Mouse (Mus musculus) midbrain, embryonic 13.5 days (tissue): ENCODE measurements around the gene Apoa1. TPM values are rescaled to one million over a fixed set of nuclear protein-coding genes. Genes with fewer than 3 reads are reported as not detected.

Source experiments
- ATAC-seq: fragments of 200-750 bp; cut with Nextera tagmentation; 2 replicates; pipeline ENCODE4 v1.8.0; 2017; ENCODE audit warnings: mild to moderate bottlenecking, moderate TSS enrichment, moderate library complexity
- H3K27ac ChIP-seq: fragments of 300-500 bp; sonication (generic); 2 replicates; pipeline ENCODE4 v1.5.1; 2015; ENCODE audit warnings: inconsistent platforms, mild to moderate bottlenecking, moderate library complexity
- H3K27me3 ChIP-seq: fragments of 300-500 bp; sonication (generic); 2 replicates; pipeline ENCODE4 v1.6.1; 2015; ENCODE audit warnings: mild to moderate bottlenecking, inconsistent platforms
- H3K36me3 ChIP-seq: fragments of 300-500 bp; sonication (generic); 2 replicates; pipeline ENCODE4 v1.6.1; 2015; ENCODE audit warnings: mild to moderate bottlenecking, inconsistent platforms
- H3K4me1 ChIP-seq: fragments of 300-500 bp; sonication (generic); replicated peaks from 2 replicates; pipeline ENCODE4 v1.6.1; 2015; ENCODE audit warnings: inconsistent platforms
- H3K4me2 ChIP-seq: fragments of 300-500 bp; sonication (generic); replicated peaks from 2 replicates; pipeline ENCODE4 v1.6.1; 2015; ENCODE audit warnings: moderate library complexity, mild to moderate bottlenecking, inconsistent platforms
- H3K4me3 ChIP-seq: fragments of 300-500 bp; sonication (generic); replicated peaks from 2 replicates; pipeline ENCODE4 v1.5.1; 2015; ENCODE audit warnings: mild to moderate bottlenecking, inconsistent platforms
- H3K9ac ChIP-seq: fragments of 300-500 bp; sonication (generic); replicated peaks from 2 replicates; pipeline ENCODE4 v1.6.1; 2015; ENCODE audit warnings: mild to moderate bottlenecking, inconsistent platforms
- H3K9me3 ChIP-seq: fragments of 300-500 bp; sonication (generic); 2 replicates; pipeline ENCODE4 v1.6.1; 2016; ENCODE audit warnings: mild to moderate bottlenecking, inconsistent platforms
- WGBS: fragments of 180-500 bp; shearing (Covaris S2); methylation state at CpG from one replicate; pipeline ENCODE4 v1.1.7; 2015; 5-methylcytosine and 5-hydroxymethylcytosine counted together
- polyA plus RNA-seq: library from polyadenylated mRNA; unstranded; fragments of >200 nt; fragmentation: Nextera tagmentation; extraction: Ambion mirVana; gene quantifications from 2 replicates; pipeline ENCODE4 v1.2.1, GENCODE M21; 2015

The Apoa1 gene
- polyA plus RNA-seq, 1 experiment from 2014 or later: 2.9 TPM

GRCm38 (mm10) chr9:46196699-46197169 lies 31.6 kb upstream of the Apoa1 start:
- WGBS: 89% methylated on average over 12 of the region's 12 CpGs
- Histone ChIP-seq H3K4me2 (no peak overlapping the region), H3K4me1 (no peaks in the 10 kb centered on the region)

GRCm38 (mm10) chr9:46198461-46198860 lies 29.9 kb upstream of the Apoa1 start:
- no peaks in the 10 kb centered on the region for H3K4me1 ChIP-seq
- H3K4me3 ChIP-seq: no peak overlapping the region
- no peak overlapping the region for H3K27ac ChIP-seq
- no peaks in the 10 kb centered on the region for H3K27me3 ChIP-seq
- H3K9ac ChIP-seq: no peak overlapping the region
- no peaks in the 10 kb centered on the region for H3K9me3 ChIP-seq
- WGBS: 90% methylated on average over 9 of the region's 9 CpGs
- no peak overlapping the region for H3K4me2 ChIP-seq
- peaks cover 80% of the 10 kb centered on the region for H3K36me3 ChIP-seq
- ATAC-seq: no peak

More at GRCm38 (mm10) chr9:46196699-46197169, 31.6 kb upstream of the Apoa1 start:
- ATAC-seq: no peak
- H3K4me3 ChIP-seq: no peak overlapping the region
- no peaks in the 10 kb centered on the region for H3K27me3 ChIP-seq
- H3K36me3 ChIP-seq: peaks cover 69% of the 10 kb centered on the region
- no peak overlapping the region for H3K27ac ChIP-seq
- no peak overlapping the region for H3K9ac ChIP-seq
- no peaks in the 10 kb centered on the region for H3K9me3 ChIP-seq

GRCm38 (mm10) chr9:46198936-46199335 lies 29.4 kb upstream of the Apoa1 start:
- H3K4me3 ChIP-seq: no peak overlapping the region
- no peaks in the 10 kb centered on the region for H3K27me3 ChIP-seq
- 86% methylated on average over 7 of the region's 7 CpGs for WGBS
- no peak for ATAC-seq
- no peak overlapping the region for H3K9ac ChIP-seq
- H3K4me2 ChIP-seq: no peak overlapping the region
- H3K36me3 ChIP-seq: peaks cover 80% of the 10 kb centered on the region
- H3K4me1 ChIP-seq: no peaks in the 10 kb centered on the region
- H3K27ac ChIP-seq: no peak overlapping the region
- H3K9me3 ChIP-seq: no peaks in the 10 kb centered on the region

- Histone ChIP-seq H3K9me3 (no peaks in the 10 kb centered on the region), H3K4me2 (no peak overlapping the region), H3K27me3 (no peaks in the 10 kb centered on the region), H3K4me1 (no peaks in the 10 kb centered on the region), H3K36me3 (peaks cover 81% of the 10 kb centered on the region), H3K9ac (no peak overlapping the region), H3K27ac (no peak overlapping the region), H3K4me3 (no peak overlapping the region)
- ATAC-seq: no peak
- WGBS: 93% methylated on average over 2 of the region's 2 CpGs
Measured at GRCm38 (mm10) chr9:46199609-46200008, 28.8 kb upstream of the Apoa1 start.

GRCm38 (mm10) chr9:46206834-46207500 lies 21.4 kb upstream of the Apoa1 start:
- 91% methylated on average over 10 of the region's 10 CpGs for WGBS
- Histone ChIP-seq H3K27me3 (no peaks in the 10 kb centered on the region), H3K9me3 (no peaks in the 10 kb centered on the region), H3K4me1 (no peaks in the 10 kb centered on the region), H3K4me3 (no peak overlapping the region), H3K9ac (no peak overlapping the region), H3K4me2 (no peak overlapping the region), H3K27ac (no peak overlapping the region), H3K36me3 (peaks cover 83% of the 10 kb centered on the region)
- no peak for ATAC-seq

DNA sequence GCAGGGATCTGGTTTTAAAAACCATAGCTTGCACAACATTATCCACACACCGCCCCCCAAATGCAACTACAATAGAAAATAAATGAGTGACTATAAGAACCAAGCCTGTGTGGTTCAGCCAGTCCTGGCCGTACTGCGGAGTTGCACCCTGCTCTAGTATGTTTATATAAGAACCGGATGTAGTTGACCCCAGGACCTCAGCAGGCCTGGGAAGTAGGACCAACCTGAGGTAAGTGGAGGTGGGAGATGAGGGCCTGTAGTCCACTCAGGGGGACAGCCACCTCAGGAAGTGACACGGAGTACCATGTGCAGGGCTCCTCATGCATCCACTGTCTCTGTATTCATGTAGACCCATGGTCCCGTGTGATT lies 20.9 kb upstream of the Apoa1 start:
- Histone ChIP-seq H3K4me1 (no peaks in the 10 kb centered on the region), H3K36me3 (peaks cover 83% of the 10 kb centered on the region), H3K9ac (no peak overlapping the region), H3K9me3 (no peaks in the 10 kb centered on the region), H3K4me3 (no peak overlapping the region), H3K27me3 (no peaks in the 10 kb centered on the region), H3K27ac (no peak overlapping the region), H3K4me2 (no peak overlapping the region)
- 94% methylated on average over 6 of the region's 6 CpGs for WGBS
- no peak for ATAC-seq

- no peaks in the 10 kb centered on the region for H3K27me3 ChIP-seq
- no peak for ATAC-seq
- H3K4me1 ChIP-seq: no peaks in the 10 kb centered on the region
- no peaks in the 10 kb centered on the region for H3K9me3 ChIP-seq
- H3K4me3 ChIP-seq: no peak overlapping the region
- H3K4me2 ChIP-seq: no peak overlapping the region
- peaks cover 84% of the 10 kb centered on the region for H3K36me3 ChIP-seq
- H3K9ac ChIP-seq: no peak overlapping the region
- no peak overlapping the region for H3K27ac ChIP-seq
- WGBS: 90% methylated on average over 13 of the region's 13 CpGs
Measured at GRCm38 (mm10) chr9:46208401-46208974, 19.9 kb upstream of the Apoa1 start.

DNA sequence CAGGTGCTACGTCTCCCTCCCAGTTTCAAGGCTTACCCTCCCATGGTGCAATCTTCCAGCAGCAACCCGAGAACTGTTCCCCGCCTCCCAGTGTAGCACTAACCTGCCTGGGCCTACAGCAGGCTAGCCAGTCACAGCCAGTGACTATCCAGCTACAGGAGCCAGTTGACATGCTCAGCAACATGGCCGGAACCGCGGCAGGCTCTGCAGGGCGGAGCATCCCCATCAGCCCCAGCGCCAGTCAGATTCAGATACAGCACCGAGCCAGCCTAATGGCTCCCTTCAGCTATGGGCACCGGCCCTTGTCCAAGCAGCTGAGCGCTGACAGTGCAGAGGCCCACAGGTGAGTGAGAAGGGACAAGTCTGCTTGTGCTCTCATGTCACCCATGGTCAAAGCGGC lies 17.9 kb upstream of the Apoa1 start:
- H3K36me3 ChIP-seq: peaks cover 86% of the 10 kb centered on the region
- no peak overlapping the region for H3K9ac ChIP-seq
- WGBS: 95% methylated on average over 12 of the region's 12 CpGs
- no peaks in the 10 kb centered on the region for H3K27me3 ChIP-seq
- H3K9me3 ChIP-seq: no peaks in the 10 kb centered on the region
- no peaks in the 10 kb centered on the region for H3K4me1 ChIP-seq
- no peak for ATAC-seq
- no peak overlapping the region for H3K27ac ChIP-seq
- H3K4me3 ChIP-seq: no peak overlapping the region
- no peak overlapping the region for H3K4me2 ChIP-seq

DNA sequence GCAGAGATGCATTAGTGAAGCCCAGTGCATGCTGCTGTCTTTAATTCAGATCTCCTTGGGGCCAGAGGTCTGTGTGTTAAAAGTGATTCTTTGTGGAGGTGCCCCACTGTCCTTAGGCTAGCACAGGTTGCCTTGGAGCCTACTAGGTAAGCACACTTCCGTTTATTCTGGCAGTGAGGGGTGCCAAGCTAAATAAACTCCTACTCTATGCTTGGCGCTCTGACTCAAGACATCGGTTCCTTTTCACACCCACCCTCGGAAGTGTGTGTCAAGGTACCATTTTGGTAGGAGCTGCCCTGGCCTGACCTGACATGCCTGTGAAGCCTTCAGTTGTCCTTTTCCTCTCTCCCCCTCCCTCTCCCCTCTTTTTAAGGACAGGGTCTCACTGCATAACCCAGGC lies 14.1 kb upstream of the Apoa1 start:
- Histone ChIP-seq H3K9ac (no peak overlapping the region), H3K36me3 (peaks cover 56% of the 10 kb centered on the region), H3K27me3 (no peaks in the 10 kb centered on the region), H3K9me3 (no peaks in the 10 kb centered on the region), H3K4me1 (no peaks in the 10 kb centered on the region), H3K4me2 (no peak overlapping the region), H3K27ac (no peak overlapping the region), H3K4me3 (no peak overlapping the region)
- WGBS: 91% methylated on average over 4 of the region's 4 CpGs
- ATAC-seq: no peak

DNA sequence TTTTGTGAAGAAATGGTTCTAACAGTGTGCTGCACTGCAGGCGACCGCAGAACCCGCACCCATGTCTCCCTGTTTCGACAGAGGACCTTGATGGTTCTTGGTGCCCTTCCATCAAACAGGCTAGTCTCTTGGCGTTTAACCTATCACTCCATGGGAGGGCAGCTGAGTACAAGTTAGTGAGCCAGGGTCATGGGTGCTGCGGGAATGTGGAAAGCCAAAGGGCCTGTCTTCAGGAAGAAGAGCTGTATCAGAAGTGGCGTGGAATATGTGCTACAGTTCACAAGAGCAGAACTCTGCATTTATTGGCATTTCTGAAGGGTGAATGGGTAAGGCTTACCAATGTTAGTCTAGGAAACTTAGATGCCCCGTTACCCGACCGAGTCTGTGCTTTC lies 13.4 kb upstream of the Apoa1 start:
- H3K9ac ChIP-seq: no peak overlapping the region
- H3K36me3 ChIP-seq: peaks cover 59% of the 10 kb centered on the region
- 95% methylated on average over 10 of the region's 10 CpGs for WGBS
- H3K4me2 ChIP-seq: no peak overlapping the region
- H3K27ac ChIP-seq: no peak overlapping the region
- ATAC-seq: no peak
- H3K27me3 ChIP-seq: no peaks in the 10 kb centered on the region
- H3K9me3 ChIP-seq: no peaks in the 10 kb centered on the region
- H3K4me1 ChIP-seq: no peaks in the 10 kb centered on the region
- H3K4me3 ChIP-seq: no peak overlapping the region

GRCm38 (mm10) chr9:46215338-46216322 lies 12.8 kb upstream of the Apoa1 start:
- Histone ChIP-seq H3K4me1 (no peaks in the 10 kb centered on the region), H3K4me2 (no peak overlapping the region), H3K27me3 (no peaks in the 10 kb centered on the region), H3K9me3 (no peaks in the 10 kb centered on the region), H3K4me3 (no peak overlapping the region), H3K27ac (no peak overlapping the region), H3K9ac (no peak overlapping the region), H3K36me3 (peaks cover 60% of the 10 kb centered on the region)
- 81% methylated on average over 11 of the region's 11 CpGs for WGBS
- ATAC-seq: no peak
